Mouse (Mus musculus) heart, postnatal 25 days (tissue): ENCODE results near the gene Itfg2. TPM values are rescaled to one million over a fixed set of nuclear protein-coding genes. Genes with fewer than 3 reads are reported as not detected.

Experiments used
- DNase-seq: peaks from one replicate; pipeline ENCODE4 v3.0.0; 2022; ENCODE audit warnings: low spot score
- intact Hi-C: fragments of 180-260 bp; cut with DNase I; formaldehyde crosslinking; loops from one replicate; pipeline ENCODE4 v1.15.1; 2025
- total RNA-seq, 2 experiments: library from RNA; stranded (reverse); gene quantifications; 2 replicates each; pipeline ENCODE4 v1.2.3; 2021

Gene Itfg2
- total RNA-seq: 10 to 100 TPM; 17.1 to 18.8 TPM

DNA sequence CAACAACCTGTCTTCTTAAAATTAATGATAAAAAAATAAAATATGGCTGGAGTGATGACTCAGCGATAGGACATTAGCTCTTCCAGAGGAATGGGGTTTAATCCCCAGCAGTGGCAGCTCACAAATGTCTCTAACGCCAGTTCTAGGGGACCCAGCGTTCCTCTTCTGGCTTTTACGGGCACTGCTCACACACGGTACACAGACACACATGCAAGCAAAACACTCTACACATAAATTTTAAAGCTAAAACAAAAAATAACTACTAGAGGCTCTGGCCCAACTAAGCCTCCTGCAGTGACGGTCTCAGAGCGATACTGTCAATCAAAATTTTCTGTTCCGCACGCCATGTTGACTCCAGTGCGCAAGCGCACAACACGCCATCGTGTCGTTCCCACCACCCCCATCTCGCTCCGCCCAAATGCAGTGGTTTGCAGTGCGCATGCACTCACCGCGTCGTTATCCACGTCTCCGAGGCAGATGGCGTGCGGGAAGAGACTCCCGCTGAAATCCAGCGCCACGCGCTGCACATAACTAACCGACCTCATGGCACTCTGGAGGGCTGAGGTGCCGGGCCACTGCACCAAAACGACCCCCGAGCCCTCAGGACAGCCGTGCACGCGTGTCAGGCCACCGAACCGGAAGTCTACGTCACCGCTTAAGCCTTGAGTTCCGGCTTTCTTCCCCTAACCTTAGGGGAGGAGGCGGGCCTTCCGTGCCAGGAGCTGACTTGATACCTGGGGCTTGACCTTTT is at the start of gene Itfg2:
Gene Itfg2 (minus strand): TSS at position 663 of the 751 bp plus-strand sequence.
- intact Hi-C loops: no loop called here
- DNase-seq: peak; percentile 93

DNA sequence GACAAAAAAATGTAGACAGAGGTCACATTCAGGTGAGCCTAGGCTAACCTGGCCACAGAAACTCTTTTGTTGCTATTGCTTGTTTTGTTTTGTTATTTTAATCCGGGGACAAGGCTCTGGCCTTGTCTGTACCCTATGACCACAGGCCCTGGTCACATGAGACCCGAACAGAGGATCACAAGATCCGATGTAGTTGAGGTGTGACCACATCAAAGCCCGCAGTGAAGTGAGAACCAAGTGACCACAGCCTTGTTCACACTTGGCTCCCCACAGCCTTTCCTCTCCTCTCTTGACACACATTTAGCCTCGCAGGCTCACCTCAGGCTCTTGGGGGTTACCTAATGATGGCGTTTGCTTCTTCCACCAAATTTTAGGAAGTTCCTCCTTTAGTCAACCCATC is 49.4 kb upstream of the Itfg2 start:
- DNase-seq: no peak
- intact Hi-C loops: no loop called here

DNA sequence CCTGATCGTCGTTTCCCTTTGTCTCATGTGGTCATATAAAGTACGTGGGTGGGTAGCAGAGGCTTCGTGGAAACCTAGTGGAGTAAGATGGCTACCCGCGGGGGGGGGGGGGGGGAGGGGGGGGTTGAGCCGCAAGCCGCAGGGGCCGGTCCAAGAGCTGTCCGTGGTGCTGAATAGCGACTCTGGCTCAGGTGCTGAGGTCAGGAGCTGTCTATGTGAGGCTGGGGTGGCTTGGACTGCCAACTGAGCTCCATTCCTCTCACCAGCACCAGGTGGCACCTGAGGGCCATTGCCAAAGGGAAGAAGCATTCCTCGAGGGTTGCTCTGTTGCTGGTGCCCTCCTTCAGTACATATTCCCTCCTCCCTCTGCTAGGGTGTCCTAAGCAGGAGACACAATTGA is 44.7 kb upstream of the Itfg2 start:
- DNase-seq: no peak
- intact Hi-C loops: no loop called here

DNA sequence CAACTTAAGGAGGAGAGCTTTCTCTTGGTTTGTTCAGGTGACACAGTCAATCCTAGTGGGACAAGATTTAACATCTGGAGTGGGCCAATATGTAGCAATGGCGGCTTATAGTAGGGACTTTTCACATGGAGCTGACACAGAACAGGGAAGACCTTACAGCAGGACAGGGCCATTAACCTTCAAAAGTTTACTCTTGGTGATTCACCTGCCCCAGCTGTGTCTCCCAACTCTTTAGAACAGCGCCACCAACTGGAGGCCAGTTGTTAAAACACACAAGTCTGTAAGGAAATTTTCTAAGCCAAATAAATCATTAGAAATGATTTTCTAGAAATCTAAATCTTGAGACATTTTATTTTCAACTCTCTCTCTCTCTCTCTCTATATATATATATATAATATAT is 42.6 kb upstream of the Itfg2 start:
- no peak for DNase-seq

DNA sequence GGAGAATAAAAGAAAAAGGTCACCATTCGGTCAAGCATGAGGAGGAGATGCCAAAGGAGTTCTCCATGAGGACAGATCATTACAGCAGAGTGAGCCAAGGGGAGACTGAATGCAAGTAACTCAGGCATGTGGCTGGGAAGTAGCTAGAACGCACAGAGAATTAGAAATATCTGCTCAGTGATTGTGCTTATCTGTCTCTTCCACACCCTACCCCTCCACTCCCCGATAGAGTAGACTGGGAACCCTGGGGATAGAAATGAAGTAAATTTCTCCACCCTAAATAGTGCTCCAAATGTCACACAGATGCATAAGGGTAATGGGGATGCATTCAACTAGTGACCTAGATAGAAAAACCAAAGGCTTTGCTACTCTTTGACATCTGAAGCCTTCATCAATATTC is 41.8 kb upstream of the Itfg2 start:
- DNase-seq: no peak
- intact Hi-C loops: no loop called here

More for the DNA sequence above, 42.6 kb upstream of the Itfg2 start:
- intact Hi-C loops: no loop called here

DNA sequence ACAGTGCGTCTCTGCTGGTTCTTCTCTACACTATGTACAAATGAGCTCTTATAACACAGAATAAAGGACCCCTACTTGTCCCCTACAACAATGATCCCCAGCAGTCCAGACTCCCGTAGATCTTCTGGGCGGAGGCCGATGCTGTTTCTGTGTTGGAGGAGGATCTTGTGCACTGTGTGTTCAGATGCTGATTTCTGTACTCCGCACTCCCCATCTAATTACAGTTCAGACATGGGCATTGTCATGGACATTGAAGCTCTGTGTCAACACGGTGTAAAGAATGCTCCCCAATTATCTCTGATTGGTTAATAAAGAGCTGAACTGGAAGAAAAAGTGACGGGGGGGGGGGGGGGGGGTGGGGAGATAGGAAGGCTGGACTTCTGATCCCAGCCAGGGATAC is 41.3 kb upstream of the Itfg2 start:
- DNase-seq: no peak
- intact Hi-C loops: no loop called here

DNA sequence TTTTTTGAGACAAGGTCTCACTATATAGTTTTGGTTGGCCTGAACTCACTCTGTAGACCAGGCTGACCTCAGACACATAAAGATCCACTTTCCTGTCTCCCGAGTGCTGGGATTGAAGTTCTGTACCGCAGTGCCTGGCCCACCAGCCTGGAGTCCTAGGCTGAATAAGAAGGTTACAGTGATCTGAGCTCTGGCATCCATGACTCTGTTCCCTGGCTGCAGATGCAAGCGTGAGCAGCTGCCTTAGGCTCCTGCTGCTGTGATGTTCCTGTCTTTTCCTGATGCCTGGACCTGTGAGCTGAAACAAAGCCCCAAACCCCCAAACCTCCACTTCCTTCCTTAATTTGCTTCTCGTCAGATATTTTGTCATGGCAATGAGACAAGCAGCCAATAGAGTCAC is 40.3 kb upstream of the Itfg2 start:
- intact Hi-C loops: no loop called here
- DNase-seq: no peak

DNA sequence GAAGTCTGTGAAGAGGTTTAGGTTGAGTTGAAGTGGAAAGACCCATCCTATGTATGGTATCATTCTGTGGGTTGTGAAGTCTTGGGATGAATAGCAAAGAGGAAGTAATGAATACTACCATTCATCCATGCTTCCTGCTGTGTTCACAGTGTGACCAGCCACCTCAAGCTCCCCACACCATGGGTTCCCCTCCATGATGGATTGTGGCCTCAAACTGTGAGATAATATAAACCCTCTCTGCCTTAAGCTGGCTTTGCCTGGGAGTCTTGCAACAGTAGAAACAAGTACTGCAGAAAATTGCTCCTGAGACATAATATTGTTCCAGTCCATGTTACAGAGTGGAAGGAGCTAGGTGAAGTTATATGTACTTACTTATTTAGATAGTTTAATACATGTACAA is 36.9 kb upstream of the Itfg2 start:
- no peak for DNase-seq
- intact Hi-C loops: no loop called here

DNA sequence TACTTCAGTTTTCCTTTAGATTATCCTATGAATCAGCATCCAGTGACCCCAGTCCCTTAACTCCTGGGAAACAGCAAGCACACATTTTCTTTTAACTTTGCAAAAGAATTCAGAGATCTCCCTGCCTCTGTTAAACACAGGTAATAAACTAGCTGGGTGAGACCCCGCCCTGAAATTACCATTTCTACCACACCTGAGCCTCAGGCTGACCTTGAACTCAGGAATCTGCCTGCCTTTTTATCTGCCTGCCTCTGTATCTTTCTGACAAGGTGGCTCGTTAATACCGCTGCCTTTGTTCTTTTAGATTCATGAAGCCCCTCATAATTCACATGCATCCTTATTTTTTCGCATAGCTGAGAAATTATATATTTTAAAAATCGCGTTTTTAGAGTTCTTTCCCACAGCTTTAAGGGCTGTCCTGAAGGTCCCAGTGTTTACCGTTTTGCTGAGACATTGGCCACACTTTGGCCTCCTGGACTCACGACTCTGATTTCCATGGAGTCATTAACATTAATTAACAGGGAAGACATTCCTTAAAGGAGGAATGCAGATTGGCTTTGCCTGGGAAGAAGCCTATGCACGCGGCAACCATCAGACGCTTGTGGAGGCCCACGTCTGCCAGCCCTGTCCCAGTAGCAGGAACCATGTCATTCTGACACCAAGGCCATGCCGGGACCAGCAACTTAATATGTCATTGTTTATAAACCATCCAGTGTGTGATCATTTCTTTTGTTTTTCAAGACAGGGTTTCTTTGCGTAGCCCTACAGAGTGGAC is 36.2 kb upstream of the Itfg2 start:
- intact Hi-C loops: no loop called here
- DNase-seq: no peak

DNA sequence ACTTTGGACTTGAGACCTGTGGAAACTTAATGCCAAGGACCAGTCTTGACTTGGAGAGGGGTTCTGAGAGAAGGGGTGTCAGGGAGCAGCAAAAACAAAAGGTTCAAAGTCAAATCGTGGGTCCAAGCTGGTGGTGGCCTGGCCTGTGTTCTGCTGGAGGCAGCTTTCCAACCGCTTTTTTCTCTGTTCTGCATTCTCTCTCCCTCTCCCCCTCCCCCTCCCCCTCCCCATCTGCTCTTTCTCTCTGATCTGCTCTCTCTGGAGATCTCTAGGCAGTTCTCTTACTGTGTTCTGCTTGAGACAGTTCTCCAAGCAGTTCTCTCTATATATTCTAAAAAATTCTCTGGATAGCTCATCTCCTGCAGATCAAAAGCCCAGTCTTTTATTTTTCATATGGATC is 35.6 kb upstream of the Itfg2 start:
- DNase-seq: no peak
- intact Hi-C loops: no loop called here

DNA sequence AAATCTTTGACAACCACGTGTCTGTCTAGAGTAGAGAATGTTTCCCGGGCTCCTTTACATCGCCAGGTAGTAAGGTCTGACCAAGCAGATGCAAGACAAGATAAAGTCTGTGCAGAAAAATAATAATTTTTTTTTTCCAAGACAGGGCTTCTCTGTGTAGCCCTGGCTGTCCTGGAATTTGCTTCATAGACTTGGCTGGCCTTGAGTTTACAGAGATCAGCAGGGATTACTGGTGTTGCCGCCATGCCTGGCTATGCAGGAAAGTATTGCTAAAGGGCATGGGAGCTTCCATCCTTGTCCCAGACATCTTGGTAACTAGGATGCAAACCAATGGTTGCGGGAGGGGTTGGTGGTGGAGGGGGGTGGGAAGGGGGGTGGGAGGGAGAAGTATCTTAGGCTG is 32.5 kb upstream of the Itfg2 start:
- no peak for DNase-seq
- intact Hi-C loops: no loop called here

DNA sequence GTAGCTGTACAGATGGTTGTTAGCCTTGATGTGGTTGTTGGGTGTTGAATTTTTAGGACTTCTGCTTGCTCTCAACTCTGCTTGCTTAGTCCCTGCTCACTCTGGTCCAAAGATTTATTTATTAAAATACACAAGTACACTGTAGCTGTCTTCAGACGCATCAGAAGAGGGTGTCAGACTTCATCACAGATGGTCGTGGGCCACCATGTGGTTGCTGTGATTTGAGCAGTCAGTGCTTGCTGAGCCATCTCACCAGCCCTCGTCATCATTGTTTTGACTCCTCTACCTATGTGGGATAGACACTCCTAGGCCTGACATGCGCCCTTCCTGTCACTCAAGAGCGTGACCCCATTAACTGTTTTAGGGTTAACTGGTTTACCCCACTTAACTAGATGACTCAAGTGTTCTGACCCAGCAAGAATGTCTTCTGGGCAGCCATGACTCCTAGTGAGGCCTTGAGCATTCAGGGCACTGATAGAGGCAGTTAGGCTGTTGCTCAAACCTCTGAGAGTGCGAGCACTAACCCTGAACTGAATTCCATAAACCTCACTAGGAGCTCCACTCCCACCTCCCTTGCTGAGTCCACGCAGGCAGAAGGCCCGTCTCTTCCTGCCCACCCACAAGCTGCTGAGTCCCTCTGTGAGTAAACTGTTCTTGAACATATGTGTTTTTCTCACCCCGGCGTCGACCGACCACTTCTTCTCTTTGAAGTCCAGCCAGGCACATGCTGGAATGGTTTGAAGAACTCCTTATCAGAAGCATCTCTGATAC is 31.3 kb upstream of the Itfg2 start:
- no peak for DNase-seq
- intact Hi-C loops: no loop called here

DNA sequence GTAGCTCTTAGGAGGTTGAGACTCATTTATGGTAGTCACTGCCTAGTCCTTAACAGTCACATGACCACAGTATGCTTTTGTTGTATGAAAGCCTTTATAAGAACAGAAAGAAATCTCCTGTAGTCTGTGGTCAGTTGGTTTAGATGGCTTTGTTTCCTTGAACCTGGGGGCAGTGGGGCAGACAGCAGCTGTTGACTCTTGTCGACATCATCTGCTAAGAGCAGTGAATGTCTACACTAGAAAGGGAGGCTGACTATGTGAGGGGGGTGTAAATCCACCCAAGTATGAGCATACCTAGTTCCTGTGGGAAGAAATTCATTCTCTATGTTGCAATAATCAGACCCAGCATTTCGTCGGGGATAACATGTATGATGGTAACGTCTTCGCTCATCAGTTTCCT is 22.3 kb upstream of the Itfg2 start:
- intact Hi-C loops: no loop called here

DNA sequence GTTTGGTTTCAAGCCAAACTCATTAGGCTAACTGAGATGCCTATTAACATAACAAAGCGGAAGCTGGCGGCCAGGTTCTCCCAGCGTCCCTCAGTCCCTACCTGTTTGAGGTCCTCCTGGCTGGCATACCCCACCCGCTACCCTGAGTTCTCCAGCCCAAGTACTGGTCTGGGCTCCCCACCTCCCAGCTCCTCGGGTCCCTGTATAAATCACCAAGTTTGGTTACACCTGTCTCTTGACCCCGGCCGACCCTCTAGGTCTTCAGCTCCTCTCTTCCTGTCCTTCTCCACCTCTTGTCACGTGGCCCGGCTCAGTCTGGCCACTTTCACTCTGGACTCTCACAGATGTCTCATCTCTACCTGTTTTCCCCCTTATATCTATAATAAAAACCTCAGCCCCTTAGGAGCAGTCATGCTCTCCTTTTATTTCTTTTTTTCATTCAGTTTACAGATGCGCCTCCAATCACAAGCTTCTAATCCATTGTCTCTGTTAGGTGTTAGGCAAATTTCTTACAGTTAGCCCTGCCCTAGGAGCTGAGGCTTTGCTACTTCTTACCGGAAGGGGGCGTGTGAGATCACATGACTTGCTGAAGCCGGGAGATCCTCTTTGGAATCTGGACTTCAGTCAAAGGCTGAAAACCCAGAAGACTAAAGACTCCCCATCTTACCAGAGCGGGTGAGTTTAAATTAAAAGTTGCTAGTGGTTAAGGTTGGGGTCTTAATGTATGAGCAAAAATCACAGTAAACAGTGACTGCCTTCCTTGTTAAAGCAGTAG is 21.2 kb upstream of the Itfg2 start:
- DNase-seq: no peak
- intact Hi-C loops: loop anchor here (1.0 kb wide), 1 partner anchor 33 kb away; no protein-coding TSS in a partner anchor

More for the DNA sequence above, 22.3 kb upstream of the Itfg2 start:
- DNase-seq: no peak

DNA sequence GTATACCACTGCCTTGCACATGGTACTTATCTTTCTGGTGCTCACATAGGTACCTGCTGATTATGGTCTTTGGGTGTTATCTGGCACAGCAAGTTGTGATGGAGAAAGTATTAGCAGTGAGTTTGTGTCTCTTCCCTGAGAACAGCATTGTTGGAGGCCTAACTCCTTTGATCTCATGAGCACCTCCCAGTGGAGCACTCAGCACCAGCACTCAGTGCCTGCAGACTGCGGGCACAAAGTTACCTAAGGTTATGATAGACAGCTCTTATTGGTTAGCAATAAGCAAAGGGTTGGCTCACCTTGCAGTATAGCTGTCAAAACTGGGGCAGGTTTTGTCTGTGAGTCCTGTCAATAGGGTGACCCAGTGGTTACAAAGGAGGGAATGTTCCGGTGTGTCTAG is 15.5 kb upstream of the Itfg2 start:
- no peak for DNase-seq
- intact Hi-C loops: no loop called here

DNA sequence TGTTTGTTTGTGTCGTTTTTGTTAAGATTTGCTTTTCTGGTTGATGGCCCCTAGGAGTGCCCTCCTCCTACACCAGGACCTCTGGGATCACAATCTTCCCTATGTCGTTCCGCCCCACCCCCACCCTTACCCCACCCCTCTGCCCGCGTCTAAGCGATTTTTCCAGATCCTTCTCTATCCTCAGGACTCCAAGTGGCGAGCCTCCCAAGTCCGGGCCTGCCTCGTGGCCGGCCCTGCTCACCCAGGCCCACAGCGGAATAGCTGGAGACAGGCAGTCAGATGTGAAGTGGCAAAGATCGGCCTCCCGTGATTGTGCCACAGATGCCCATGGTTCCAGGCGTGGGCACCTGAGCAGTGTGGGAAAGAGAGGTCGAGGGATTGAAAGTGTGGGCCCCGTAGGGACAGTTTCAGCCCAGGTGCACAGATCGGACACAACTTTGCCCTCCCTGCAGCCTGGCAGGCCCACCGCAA is 14.2 kb upstream of the Itfg2 start:
- intact Hi-C loops: no loop called here
- DNase-seq: no peak

DNA sequence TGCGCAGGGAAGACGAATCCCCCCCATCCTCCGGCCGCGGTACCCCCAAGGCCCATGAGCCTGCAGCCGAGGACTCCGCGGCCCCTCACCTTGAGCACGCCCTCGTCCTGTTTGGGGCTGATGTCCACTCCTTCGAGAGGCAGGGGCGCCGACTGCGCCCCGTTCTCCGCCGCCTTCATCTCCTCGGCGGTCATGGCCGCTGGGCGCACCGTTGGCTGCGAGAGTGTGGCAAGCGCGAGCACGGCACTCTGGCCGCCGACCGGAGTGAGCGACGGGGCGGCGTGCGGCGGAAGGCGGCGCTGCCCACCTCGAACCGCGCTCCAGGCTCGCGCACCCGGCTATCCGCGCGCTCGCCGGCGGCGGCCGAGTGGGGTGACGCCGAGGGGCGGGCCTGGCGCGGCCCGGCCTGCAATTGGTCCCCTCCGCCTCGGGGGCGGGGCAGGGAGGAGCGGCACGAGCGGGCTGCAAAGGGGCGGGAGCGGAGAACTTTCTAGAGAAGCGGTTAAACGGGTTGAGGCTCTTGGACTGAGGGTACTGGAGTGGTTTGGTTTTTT is 13.7 kb upstream of the Itfg2 start, which contains the start of gene Fkbp4:
Gene Fkbp4 (minus strand): TSS at position 361 of the 554 bp plus-strand sequence.
- peak; percentile 91 for DNase-seq
- intact Hi-C loops: no loop called here

DNA sequence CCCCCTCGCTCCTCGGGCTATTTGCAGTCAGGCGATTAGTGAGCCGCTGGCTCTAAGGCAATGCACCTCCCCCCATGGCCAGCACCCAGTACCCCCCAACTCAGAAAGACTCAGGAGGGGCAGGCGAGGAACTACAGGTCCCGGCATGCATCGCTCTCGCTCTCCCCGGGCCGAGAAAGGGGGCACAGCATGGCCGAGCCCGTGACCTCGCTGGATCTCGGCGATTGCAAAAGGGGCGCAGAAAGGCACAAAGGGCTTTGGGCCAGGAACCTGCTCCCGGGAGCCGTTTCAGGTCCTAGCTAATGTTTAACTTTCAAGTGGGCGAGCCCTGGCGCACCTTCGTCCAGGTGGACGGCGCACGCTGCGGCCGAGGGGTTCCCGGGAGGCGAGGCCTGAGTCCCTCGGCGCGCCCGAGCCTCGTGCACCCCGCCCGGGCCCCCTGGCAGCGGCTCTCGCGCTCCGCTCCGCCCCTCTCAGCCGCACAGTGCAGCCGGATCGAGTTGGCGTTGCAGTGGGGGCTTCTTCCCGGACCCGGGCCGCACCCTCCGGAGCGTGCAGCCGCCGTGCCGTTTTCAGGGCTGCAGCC is 13.1 kb upstream of the Itfg2 start:
- intact Hi-C loops: no loop called here
- DNase-seq: peak; percentile 26

DNA sequence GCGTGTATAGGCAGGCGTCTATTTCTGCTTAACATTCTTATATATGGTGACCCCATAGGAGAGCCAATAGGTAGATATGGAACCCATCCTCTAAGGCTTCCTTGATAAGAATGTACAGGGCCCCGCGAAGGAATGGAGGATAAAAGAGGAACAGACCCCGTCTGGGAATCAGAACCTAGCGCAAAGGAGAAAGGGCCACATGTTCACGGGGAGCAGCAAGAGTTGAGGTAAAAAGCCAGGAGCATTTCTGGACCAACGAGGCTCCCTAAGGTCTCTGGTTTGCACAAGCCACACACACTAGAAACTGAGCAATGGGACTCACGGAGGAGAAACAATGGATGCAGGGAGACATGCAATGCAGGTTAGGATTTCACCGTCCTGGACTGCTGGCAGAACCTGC is 12.6 kb upstream of the Itfg2 start:
- DNase-seq: no peak
- intact Hi-C loops: no loop called here
